ENCODE assay signal across 11 mouse cellular contexts in the genomic region with DNA sequence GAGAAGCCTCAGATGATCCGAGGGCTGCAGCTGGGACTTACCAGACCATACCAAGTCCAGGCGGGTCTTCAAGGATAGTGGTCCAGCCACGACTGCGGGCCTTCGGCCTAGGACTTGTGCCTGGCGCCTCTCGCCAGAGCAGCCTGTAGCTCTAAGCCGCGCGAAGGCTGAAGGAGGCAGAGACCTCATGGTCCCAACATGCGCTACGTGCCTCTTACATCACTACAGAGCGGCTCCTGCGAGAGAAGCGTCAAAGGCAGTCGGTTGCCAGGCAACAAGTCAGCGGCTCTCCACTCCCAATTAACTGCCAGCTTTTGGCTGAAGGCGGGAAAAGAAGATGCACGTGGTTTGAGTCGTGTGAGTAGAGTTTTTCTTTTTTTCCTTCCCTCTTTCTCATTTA. TPM values are rescaled to one million over a fixed set of nuclear protein-coding genes. Genes with fewer than 3 reads are reported as not detected.
DNase-seq lines count a peak whose midpoint lies in the region; ATAC-seq and TF ChIP-seq lines count a peak whose summit lies in the region.
"Had no signal": no experiment of that assay in that cellular context is flagged by ENCODE, and none has a peak within 500 bp of the region (broad histone marks: within the 10 kb centered on the region; RNA-seq: fewer than 3 reads in every experiment).

No protein-coding gene starts in this region.

- H3K9me3 ChIP-seq in midbrain, postnatal 0 days (ENCODE audit: low read length) = no peaks in the 10 kb centered on the region

- TF ChIP-seq CTCF in midbrain, postnatal 0 days (IDR thresholded peaks at IDR 0.05) = no peak

- peak; percentile 52 for DNase-seq in kidney, postnatal 10 days
- no peak for DNase-seq in kidney, adult 18-20 months
- DNase-seq in forelimb bud, embryonic 11.5 days (ENCODE audit: low read depth, low spot score) = peak; percentile 52
- peak; percentile 56 to 68 for DNase-seq in layer of hippocampus, postnatal 36 days
- DNase-seq in midbrain, postnatal 0 days (ENCODE audit: low spot score) = peak; percentile 81
- no peak for DNase-seq in cerebellum, adult 18-20 months
- no peak for DNase-seq in urinary bladder, adult 2 months (ENCODE audit: low spot score)

- peaks cover 3% of the 10 kb centered on the region for H3K36me3 ChIP-seq in midbrain, postnatal 0 days (ENCODE audit: insufficient read depth, low read length)

- peak overlapping the region; percentile 3; the same call in 1 of the 2 replicates for H3K4me3 ChIP-seq in midbrain, postnatal 0 days (ENCODE audit: low read depth, low read length)

- no peaks in the 10 kb centered on the region for H3K27me3 ChIP-seq in midbrain, postnatal 0 days (ENCODE audit: insufficient read depth, low read length)
- H3K27me3 ChIP-seq: Patski had no signal

- H3K27ac ChIP-seq in midbrain, postnatal 0 days (ENCODE audit: low read depth, low read length) = no peak overlapping the region

- peak overlapping the region; percentile 38 for H3K4me2 ChIP-seq in midbrain, postnatal 0 days (ENCODE audit: low read depth, low read length, poor library complexity, severe bottlenecking)

- WGBS in midbrain, postnatal 0 days = 29% methylated on average over 20 of the region's 20 CpGs

- no peaks in the 10 kb centered on the region for H3K4me1 ChIP-seq in midbrain, postnatal 0 days (ENCODE audit: insufficient read depth, low read length)

- no peak overlapping the region for H3K9ac ChIP-seq in midbrain, postnatal 0 days (replicated peaks; ENCODE audit: low read length, poor library complexity, severe bottlenecking)

- peak; percentile 72 for ATAC-seq in midbrain, postnatal 0 days (ENCODE audit: low FRiP score)
- no peak for ATAC-seq in activated CD4-positive, CD25-positive, alpha-beta regulatory T cell, adult 4 months
- ATAC-seq: Patski had no signal

RNA-seq across cellular contexts. Expression of a gene that starts 10.3 kb away (rescaled TPM):
- 10 to 100 TPM; 48.8 to 51.1 TPM for total RNA-seq in layer of hippocampus, postnatal 36 days (2021)
- total RNA-seq in midbrain, postnatal 0 days (2014; rRNA removed) = 12.4 and 12.8 TPM in 2 replicates
- polyA plus RNA-seq in midbrain, postnatal 0 days (2015; fragmentation: Nextera tagmentation; extraction: Ambion mirVana) = 6.7 and 8.5 TPM in 2 replicates
- polyA plus RNA-seq in activated CD4-positive, CD25-positive, alpha-beta regulatory T cell, adult 4 months (2017; shearing (Covaris generic)) = 10 to 100 TPM; 10.8 to 17.4 TPM
- polyA plus RNA-seq in urinary bladder, adult 2 months (2012; rRNA removed) = 6.8 and 13.5 TPM in 2 replicates

RNA-seq across cellular contexts. Expression of a gene that starts 34.9 kb away (rescaled TPM):
- 10 to 100 TPM; 18.8 to 25.9 TPM for total RNA-seq in layer of hippocampus, postnatal 36 days (2021)
- 24.5 and 24.8 TPM in 2 replicates for total RNA-seq in midbrain, postnatal 0 days (2014; rRNA removed)
- polyA plus RNA-seq in midbrain, postnatal 0 days (2015; fragmentation: Nextera tagmentation; extraction: Ambion mirVana) = 16.8 and 19.0 TPM in 2 replicates
- polyA plus RNA-seq in activated CD4-positive, CD25-positive, alpha-beta regulatory T cell, adult 4 months (2017; shearing (Covaris generic)) = 10 to 100 TPM; 19.9 to 22.0 TPM
- polyA plus RNA-seq in urinary bladder, adult 2 months (2012; rRNA removed) = 23.9 and 31.5 TPM in 2 replicates

RNA-seq across cellular contexts. Expression of a gene that starts 51.5 kb away (rescaled TPM):
- not detected for total RNA-seq in layer of hippocampus, postnatal 36 days (2021)
- not detected in 2 replicates for total RNA-seq in midbrain, postnatal 0 days (2014; rRNA removed)
- not detected in 2 replicates for polyA plus RNA-seq in midbrain, postnatal 0 days (2015; fragmentation: Nextera tagmentation; extraction: Ambion mirVana)
- under 1 TPM in 1 of 2 experiments, not detected in 1; 0.22 TPM for polyA plus RNA-seq in activated CD4-positive, CD25-positive, alpha-beta regulatory T cell, adult 4 months (2017; shearing (Covaris generic))
- polyA plus RNA-seq in urinary bladder, adult 2 months (2012; rRNA removed) = not detected in 2 replicates
- polyA plus RNA-seq: heart, embryonic 16.5 days; Patski had no signal

RNA-seq across cellular contexts. Expression of a gene that starts 54.8 kb away (rescaled TPM):
- not detected for total RNA-seq in layer of hippocampus, postnatal 36 days (2021)
- total RNA-seq in midbrain, postnatal 0 days (2014; rRNA removed) = 0.33 and 0.49 TPM in 2 replicates
- 0.12 and 0.36 TPM in 2 replicates for polyA plus RNA-seq in midbrain, postnatal 0 days (2015; fragmentation: Nextera tagmentation; extraction: Ambion mirVana)
- polyA plus RNA-seq in activated CD4-positive, CD25-positive, alpha-beta regulatory T cell, adult 4 months (2017; shearing (Covaris generic)) = not detected
- polyA plus RNA-seq in urinary bladder, adult 2 months (2012; rRNA removed) = not detected in 2 replicates
- polyA plus RNA-seq: heart, embryonic 16.5 days; Patski; spleen, adult 2 months had no signal

Comparison
In these comparisons a context has a peak if more than half of its experiments do, and no peak if none do; other contexts are left out.
1. DNase-seq: peak in kidney, postnatal 10 days (single experiment), forelimb bud, embryonic 11.5 days (single experiment), layer of hippocampus, postnatal 36 days (2 of 2) and midbrain, postnatal 0 days (single experiment); none in kidney, adult 18-20 months (single experiment), cerebellum, adult 18-20 months (0 of 2) and urinary bladder, adult 2 months (single experiment).